Mouse (Mus musculus) cerebellum, postnatal 10 days (tissue): ENCODE data around the gene Rufy2.
A peak's percentile ranks its signal among the peaks of the same experiment; 100 is the strongest.
"Not testable (repeated sequence)": the region's sequence is repeated elsewhere in the genome, so short reads cannot be mapped to it uniquely, and the experiment has no call there.

Experiments used
- DNase-seq, 2 experiments: peaks; one replicate each; pipeline ENCODE4 v3.0.0; 2021; ENCODE audit warnings: mixed read lengths in 2 of 2

Rufy2 gene

DNA sequence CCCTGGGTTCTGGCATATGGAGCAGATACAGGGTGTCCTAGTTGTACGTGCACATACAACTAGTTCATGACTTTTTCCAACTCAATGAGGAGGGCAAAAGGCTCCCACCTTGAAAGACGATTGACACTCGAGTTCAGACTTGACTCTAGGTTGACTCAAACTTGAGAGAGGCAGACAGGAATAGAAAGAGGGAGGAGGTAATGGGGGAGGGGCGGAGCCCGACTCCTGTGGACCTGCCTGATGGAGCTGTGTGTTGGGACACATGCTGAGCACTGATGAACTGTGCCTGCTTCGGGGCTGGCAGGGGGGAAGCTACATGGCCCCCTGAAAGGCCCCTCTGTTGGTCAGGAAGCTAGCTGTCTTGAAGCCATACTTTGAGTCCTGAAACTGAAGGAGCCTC lies 73.0 kb downstream of the Rufy2 start:
- DNase-seq, result no peak

DNA sequence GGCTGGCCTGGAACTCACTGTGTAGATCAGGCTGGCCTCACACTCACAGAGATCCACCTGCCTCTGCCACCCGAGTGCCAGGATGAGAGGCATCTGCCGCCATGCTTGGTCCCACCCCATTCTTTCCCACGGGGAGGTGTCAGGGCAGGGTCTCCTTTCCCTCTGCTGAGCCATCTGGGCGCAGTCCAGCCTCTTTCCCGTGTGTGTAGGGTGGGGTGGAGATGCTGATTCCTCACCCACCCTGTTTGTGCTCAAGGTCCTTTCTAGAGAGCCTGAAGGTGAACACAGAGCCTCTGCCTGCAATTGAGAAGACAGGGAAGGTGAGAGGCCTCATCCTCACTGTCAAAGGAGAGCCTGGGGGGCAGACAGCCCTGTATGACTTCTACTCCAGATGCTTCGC lies 74.0 kb downstream of the Rufy2 start:
- not testable (repeated sequence) for DNase-seq

DNA sequence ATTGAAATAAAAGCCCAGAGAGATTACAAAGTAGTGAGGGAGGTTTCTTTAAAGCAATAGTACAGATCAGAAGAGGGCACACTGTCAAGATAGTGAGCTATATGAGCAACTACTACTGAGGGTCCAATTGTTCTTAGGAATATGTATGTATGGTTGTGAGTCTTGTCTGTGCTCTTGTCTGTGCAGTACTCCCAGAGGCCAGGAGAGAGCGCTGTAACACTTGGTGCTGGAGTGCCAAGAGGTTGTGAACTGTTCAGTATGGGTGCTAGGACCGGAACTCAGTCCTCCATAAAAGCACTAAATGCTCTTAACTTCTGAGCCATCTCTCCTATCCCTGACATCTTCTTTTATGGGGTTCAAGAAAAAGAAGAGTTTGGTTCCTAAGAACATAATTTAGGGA lies 74.6 kb downstream of the Rufy2 start:
- DNase-seq, result no peak

DNA sequence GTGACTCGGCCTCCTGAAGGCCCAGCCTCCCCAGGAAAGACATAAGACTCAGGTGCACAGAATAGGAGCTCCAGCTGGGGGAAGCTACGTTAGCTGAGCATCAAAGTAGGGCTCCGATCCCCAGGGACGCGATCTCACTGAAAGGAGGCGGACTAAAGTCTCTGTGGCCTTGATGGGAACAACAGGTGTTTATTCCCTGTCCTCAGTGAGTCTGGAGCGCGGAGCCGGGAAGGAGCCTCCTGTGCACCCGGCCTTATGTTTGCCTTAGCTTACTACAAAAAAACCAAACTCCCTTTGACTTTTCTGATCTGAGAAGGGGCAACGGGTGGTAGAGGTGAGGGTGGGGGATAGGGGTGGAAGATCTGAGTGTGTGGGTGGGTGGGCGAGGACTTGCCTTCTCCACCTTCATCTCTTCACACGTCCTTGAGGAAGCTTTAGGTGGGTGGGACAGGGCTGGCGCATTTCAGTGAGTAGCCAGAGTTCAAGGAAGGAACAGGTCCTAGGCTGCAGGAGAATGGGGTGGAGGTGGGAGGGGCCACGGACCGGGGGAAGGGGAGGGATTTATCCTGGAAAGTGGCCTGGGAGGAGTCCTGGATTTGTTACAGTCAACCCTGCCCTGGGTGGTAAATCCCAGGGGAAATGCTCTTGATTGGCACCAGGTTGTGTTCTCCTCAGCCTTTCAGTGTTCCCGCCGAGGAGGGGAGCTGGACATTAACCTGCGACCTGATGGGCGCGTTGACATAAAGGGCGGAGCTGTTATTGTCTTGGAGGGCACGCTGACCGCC lies 77.1 kb downstream of the Rufy2 start:
- DNase-seq, result no peak

DNA sequence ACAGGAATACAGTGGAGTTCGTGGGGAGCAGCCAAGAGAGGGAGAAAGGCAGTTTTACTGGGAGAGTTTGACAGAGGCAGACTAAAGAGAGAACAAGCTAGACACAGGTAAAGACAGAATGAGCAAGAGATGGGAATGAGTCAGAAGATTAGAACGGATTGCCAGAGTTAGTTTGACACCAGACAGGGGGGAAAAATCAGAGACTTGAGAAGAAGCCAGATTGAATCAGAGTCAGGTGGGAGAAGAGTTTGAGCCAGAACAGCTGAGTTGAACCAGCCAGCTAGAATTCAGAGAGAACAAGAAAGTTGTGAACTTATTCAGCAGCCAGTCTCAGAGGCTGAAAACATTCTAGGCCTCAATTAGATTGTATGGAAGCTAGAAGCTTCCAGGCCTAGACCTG lies 79.8 kb downstream of the Rufy2 start, which contains the start of gene Pbld1:
TSS of gene Pbld1 (plus strand) at position 301 of the 400 bp plus-strand sequence.
- DNase-seq, result no peak

DNA sequence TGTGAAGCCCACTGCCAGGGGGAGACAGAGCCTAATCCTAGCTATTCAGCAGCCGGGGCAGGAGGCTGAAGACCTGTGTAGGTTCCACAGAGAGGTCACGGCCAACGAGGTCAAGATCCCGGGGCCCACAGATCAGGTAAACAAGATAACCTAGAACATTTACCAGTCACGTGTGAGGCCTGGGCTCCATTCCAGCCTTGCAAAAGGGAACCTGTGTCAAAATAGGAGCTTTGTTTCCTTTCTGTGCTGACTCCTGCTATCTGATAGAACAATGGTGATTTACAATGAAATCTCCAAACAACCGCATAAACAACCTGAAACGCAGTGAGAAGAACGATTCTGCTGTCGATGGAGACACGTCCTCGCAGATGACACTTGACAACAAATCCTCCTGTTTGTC lies 80.4 kb downstream of the Rufy2 start:
- DNase-seq, result no peak

DNA sequence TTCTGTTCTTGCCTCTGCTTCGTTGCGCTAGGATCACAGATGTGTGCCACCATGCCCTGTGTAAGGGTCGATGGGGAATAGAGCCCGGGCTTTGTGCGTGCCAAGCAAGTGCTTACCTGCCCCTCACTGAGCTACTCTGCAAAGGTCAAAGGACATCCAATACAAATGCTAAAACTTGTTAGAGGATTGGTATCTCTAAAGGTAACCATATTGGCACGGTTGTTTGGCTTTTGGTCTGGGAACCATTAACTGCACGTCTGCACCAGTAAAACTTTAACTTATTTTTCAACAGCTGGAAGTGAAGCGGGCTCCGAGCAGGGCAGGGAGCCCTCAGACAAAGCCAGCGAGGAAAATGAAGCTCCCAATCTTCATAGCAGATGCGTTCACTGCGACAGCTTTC lies 81.2 kb downstream of the Rufy2 start:
- no peak for DNase-seq

DNA sequence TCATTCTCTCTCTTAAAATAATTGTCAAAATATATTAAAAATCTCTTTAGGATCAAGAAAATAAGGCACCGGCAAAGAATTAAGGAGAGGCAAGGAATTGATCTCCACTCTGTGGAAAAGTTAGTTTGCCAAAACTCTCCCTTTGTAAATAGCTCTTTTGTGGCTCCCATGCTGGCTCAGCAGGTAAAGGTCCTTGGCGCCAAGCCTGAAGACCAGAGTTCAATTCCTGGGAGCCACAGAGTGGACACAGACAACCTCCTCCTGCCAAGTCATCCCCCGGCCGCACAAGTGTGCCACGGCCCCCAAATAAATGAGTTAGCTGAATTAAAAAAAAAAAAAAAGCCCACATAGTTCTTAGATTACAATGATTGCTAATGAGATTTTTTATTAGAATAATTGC lies 82.7 kb downstream of the Rufy2 start:
- DNase-seq, result no peak

DNA sequence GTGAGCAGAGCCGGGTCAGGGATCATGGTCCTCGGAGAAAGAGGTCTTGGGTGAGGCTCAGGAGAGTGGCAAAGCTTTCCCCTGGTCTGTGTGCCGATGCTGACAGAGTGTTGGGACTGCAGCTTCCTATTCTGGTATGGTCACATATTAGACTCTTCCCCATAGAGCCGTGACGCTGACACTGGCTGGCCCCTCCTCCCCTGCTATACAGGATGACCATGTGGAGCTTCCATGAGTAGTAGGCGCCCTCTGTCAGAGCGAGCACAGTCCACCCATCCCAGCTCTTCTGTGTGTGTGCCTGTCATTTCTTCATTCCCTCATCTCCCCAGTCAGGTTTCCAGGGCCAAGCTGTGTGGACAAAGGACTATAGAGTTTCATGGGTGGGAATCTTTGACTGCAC lies 83.3 kb downstream of the Rufy2 start:
- DNase-seq, result no peak

DNA sequence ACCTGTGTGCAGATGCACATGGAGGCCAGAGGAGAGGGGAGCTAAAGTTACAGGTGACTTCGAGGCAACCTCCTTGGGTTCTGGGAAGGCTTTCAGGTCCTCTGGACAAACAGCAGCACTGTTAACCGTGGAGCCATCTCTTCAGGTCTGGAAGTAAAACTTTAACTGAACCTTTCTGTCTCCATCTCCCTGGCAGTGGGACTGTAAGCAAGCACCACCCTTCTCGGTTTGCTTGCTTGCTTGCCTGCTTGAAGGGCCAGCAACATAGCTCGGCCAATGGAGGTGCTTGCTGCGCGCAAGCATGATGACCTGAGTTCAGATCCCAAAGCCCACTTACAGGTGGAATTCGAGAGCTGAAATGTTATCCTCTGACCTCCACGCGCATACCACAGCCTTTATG lies 84.5 kb downstream of the Rufy2 start:
- no peak for DNase-seq

DNA sequence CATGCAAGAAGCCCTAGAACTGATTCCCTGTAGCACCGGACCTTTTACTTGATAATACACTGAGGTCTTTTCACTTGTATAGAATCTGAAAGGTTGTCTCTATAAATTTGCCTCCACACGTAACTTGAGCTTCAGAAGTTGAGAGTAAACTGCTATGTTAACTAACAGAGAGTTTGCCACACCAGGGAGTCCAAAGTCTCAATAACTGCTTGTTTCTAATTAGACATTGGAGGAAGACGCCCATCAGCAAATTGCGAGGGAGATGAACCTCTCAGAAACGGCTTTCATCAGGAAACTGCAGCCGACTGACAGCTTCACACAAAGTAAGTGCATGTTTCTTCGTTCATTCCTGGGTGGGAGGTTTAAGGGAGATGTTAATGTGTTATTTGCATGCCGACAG lies 85.5 kb downstream of the Rufy2 start:
- no peak for DNase-seq

DNA sequence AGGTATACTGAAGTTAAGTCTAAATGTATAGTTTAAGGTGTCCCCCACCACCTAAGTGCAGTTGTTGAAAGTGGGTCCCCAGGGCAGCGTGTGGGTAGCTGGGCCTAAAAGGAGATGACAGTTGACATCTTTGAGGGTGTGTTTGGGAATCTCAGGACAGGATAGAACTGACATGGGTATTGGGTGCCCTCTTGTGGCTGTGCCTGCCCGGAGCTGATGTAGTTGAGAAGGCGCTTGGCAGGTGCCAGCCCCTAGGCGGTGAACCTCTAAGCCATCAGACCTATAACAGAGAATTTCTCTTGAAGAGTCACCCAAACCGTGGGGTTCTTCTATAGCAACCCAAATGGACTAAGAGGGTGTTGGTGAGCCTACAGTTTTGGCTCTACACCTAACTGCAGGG lies 86.0 kb downstream of the Rufy2 start:
- DNase-seq, result peak; percentile 91 to 93
